In genomic region chr11:12859344-12859930, GRCm38 (mm10) we compare ENCODE assay signal across 16 mouse cellular contexts.
DNase-seq lines count a peak whose midpoint lies in the region; ATAC-seq and TF ChIP-seq lines count a peak whose summit lies in the region.
"Had no signal": no experiment of that assay in that cellular context is flagged by ENCODE, and none has a peak within 500 bp of the region (broad histone marks: within the 10 kb centered on the region; RNA-seq: fewer than 3 reads in every experiment).

No protein-coding gene starts in this region.

- H3K9ac ChIP-seq in heart, embryonic 15.5 days = no peak overlapping the region
- no peak overlapping the region for H3K9ac ChIP-seq in lung, postnatal 0 days (replicated peaks; ENCODE audit: low read depth)
- no peak overlapping the region for H3K9ac ChIP-seq in embryonic facial prominence, embryonic 15.5 days
- no peak overlapping the region for H3K9ac ChIP-seq in neural tube, embryonic 11.5 days (ENCODE audit: low read length)
- H3K9ac ChIP-seq: liver, embryonic 15.5 days had no signal

- no peaks in the 10 kb centered on the region for H3K4me1 ChIP-seq in heart, embryonic 15.5 days (replicated peaks)
- no peaks in the 10 kb centered on the region for H3K4me1 ChIP-seq in lung, postnatal 0 days (ENCODE audit: insufficient read depth, low read depth, low read length)
- H3K4me1 ChIP-seq in embryonic facial prominence, embryonic 15.5 days = no peaks in the 10 kb centered on the region
- no peaks in the 10 kb centered on the region for H3K4me1 ChIP-seq in neural tube, embryonic 11.5 days (ENCODE audit: control insufficient read depth, insufficient read depth, low read length)
- H3K4me1 ChIP-seq: liver, embryonic 15.5 days had no signal

- no peaks in the 10 kb centered on the region for H3K9me3 ChIP-seq in heart, embryonic 15.5 days (replicated peaks)
- H3K9me3 ChIP-seq in lung, postnatal 0 days (ENCODE audit: low read length) = no peaks in the 10 kb centered on the region
- no peaks in the 10 kb centered on the region for H3K9me3 ChIP-seq in embryonic facial prominence, embryonic 15.5 days (replicated peaks)
- no peaks in the 10 kb centered on the region for H3K9me3 ChIP-seq in neural tube, embryonic 11.5 days (ENCODE audit: control insufficient read depth, low read length)
- H3K9me3 ChIP-seq: liver, embryonic 15.5 days had no signal

- no peak overlapping the region for H3K4me2 ChIP-seq in heart, embryonic 15.5 days
- H3K4me2 ChIP-seq in lung, postnatal 0 days (replicated peaks; ENCODE audit: low read depth, low read length) = no peak overlapping the region
- no peak overlapping the region for H3K4me2 ChIP-seq in embryonic facial prominence, embryonic 15.5 days (replicated peaks)
- H3K4me2 ChIP-seq in neural tube, embryonic 11.5 days (ENCODE audit: low read depth) = no peak overlapping the region
- H3K4me2 ChIP-seq: liver, embryonic 15.5 days had no signal

- no peak overlapping the region for H3K27ac ChIP-seq in heart, embryonic 15.5 days
- no peak overlapping the region for H3K27ac ChIP-seq in lung, postnatal 0 days (ENCODE audit: low read length)
- H3K27ac ChIP-seq in embryonic facial prominence, embryonic 15.5 days (replicated peaks) = no peak overlapping the region
- H3K27ac ChIP-seq in neural tube, embryonic 11.5 days (ENCODE audit: low read depth, low read length) = no peak overlapping the region
- H3K27ac ChIP-seq: liver, embryonic 15.5 days; macrophage had no signal

- WGBS in heart, embryonic 15.5 days = 62% methylated on average over 1 of the region's 1 CpGs
- 60% methylated on average over 1 of the region's 1 CpGs for WGBS in lung, postnatal 0 days
- 57% methylated on average over 1 of the region's 1 CpGs for WGBS in embryonic facial prominence, embryonic 15.5 days
- WGBS in neural tube, embryonic 11.5 days = 78% methylated on average over 1 of the region's 1 CpGs

- no peak for TF ChIP-seq EP300 in lung, postnatal 0 days (IDR thresholded peaks at IDR 0.05)

- no peaks in the 10 kb centered on the region for H3K27me3 ChIP-seq in heart, embryonic 15.5 days
- no peaks in the 10 kb centered on the region for H3K27me3 ChIP-seq in lung, postnatal 0 days (replicated peaks; ENCODE audit: insufficient read depth, low read length)
- no peaks in the 10 kb centered on the region for H3K27me3 ChIP-seq in embryonic facial prominence, embryonic 15.5 days
- no peaks in the 10 kb centered on the region for H3K27me3 ChIP-seq in neural tube, embryonic 11.5 days (ENCODE audit: control insufficient read depth, insufficient read depth, low read length)
- H3K27me3 ChIP-seq: liver, embryonic 15.5 days had no signal

- peak; percentile 66; the same call in 1 of the 2 replicates for ATAC-seq in heart, embryonic 15.5 days (replicated peaks; ENCODE audit: insufficient number of reproducible peaks, insufficient read depth, low FRiP score, low read depth)
- ATAC-seq in lung, postnatal 0 days = no peak
- ATAC-seq in embryonic facial prominence, embryonic 15.5 days (ENCODE audit: insufficient number of reproducible peaks, low FRiP score, low TSS enrichment, low read depth) = 0 out of 2 replicates have a peak, but pooled peaks have one; percentile 39
- ATAC-seq in neural tube, embryonic 11.5 days (ENCODE audit: insufficient read depth, low FRiP score, low TSS enrichment) = peak; percentile 31; the same call in 1 of the 2 replicates
- ATAC-seq: CD4-positive, CD25-positive, alpha-beta regulatory T cell, adult 4 months had no signal

- no peak for TF ChIP-seq CTCF in lung, postnatal 0 days (IDR thresholded peaks at IDR 0.05)

- no peak for DNase-seq in heart, postnatal 4 days
- peak; percentile 6 for DNase-seq in lung, postnatal 0 days (ENCODE audit: low spot score)
- DNase-seq in lung, adult 18-20 months = no peak
- DNase-seq in neural tube, embryonic 11.5 days (ENCODE audit: low spot score) = no peak
- no peak for DNase-seq in cerebellum, adult 9-10 months
- DNase-seq: adrenal gland, postnatal 36 days; heart, adult 18-20 months; kidney, postnatal 14 days; layer of hippocampus, adult 9-11 months; right cerebral cortex, postnatal 14 days had no signal

- no peaks in the 10 kb centered on the region for H3K36me3 ChIP-seq in heart, embryonic 15.5 days
- no peaks in the 10 kb centered on the region for H3K36me3 ChIP-seq in lung, postnatal 0 days (ENCODE audit: insufficient read depth, low read length)
- no peaks in the 10 kb centered on the region for H3K36me3 ChIP-seq in embryonic facial prominence, embryonic 15.5 days
- no peaks in the 10 kb centered on the region for H3K36me3 ChIP-seq in neural tube, embryonic 11.5 days (ENCODE audit: control insufficient read depth, insufficient read depth, low read length)
- H3K36me3 ChIP-seq: liver, embryonic 15.5 days had no signal

- H3K4me3 ChIP-seq in heart, embryonic 15.5 days = no peak overlapping the region
- H3K4me3 ChIP-seq in lung, postnatal 0 days (ENCODE audit: low read depth, low read length) = no peak overlapping the region
- no peak overlapping the region for H3K4me3 ChIP-seq in embryonic facial prominence, embryonic 15.5 days (replicated peaks)
- no peak overlapping the region for H3K4me3 ChIP-seq in neural tube, embryonic 11.5 days (ENCODE audit: low read depth, low read length)
- H3K4me3 ChIP-seq: erythroblast, embryonic 14.5 days; liver, embryonic 15.5 days had no signal
